Mouse (Mus musculus) ES-E14 (cell line): Measurements from ENCODE around the gene Hnrnpdl. TPM values are rescaled to one million over a fixed set of nuclear protein-coding genes. Genes with fewer than 3 reads are reported as not detected.
A peak's percentile ranks its signal among the peaks of the same experiment; 100 is the strongest.

Experiments used
- DNase-seq: peaks from one replicate; pipeline ENCODE4 v3.0.0-alpha.2; 2013; ENCODE audit warnings: low read depth, low spot score
- H3K27ac ChIP-seq: 2 replicates; pipeline ENCODE4 v1.5.1; 2012; ENCODE audit warnings: low read depth, mild to moderate bottlenecking, low read length, moderate library complexity, mixed read lengths; ENCODE audit not compliant: poor library complexity, insufficient read depth, severe bottlenecking
- H3K36me3 ChIP-seq: 2 replicates; pipeline ENCODE4 v1.6.1; 2012; ENCODE audit warnings: mild to moderate bottlenecking, low read length, moderate library complexity, mixed read lengths; ENCODE audit not compliant: control insufficient read depth, poor library complexity, insufficient read depth, severe bottlenecking
- H3K4me1 ChIP-seq, 2 experiments: fragments of 150-350 bp in 1 of 2; sonication (generic) in 1 of 2; 2 replicates each; pipeline ENCODE4 v1.6.1; 2012; ENCODE audit warnings: low read length in 2 of 2, mild to moderate bottlenecking in 1 of 2, mixed read lengths in 1 of 2; ENCODE audit not compliant: control insufficient read depth in 2 of 2, insufficient read depth in 2 of 2, poor library complexity in 1 of 2
- H3K4me3 ChIP-seq, 2 experiments: fragments of 150-350 bp in 1 of 2; sonication (generic) in 1 of 2; 2 replicates each; pipeline ENCODE4 v1.5.1; 2012; ENCODE audit warnings: low read length in 2 of 2, low read depth in 1 of 2, mild to moderate bottlenecking in 1 of 2, mixed read lengths in 1 of 2; ENCODE audit not compliant: insufficient read depth in 1 of 2, poor library complexity in 1 of 2, severe bottlenecking in 1 of 2
- H3K9ac ChIP-seq: 2 replicates; pipeline ENCODE4 v1.6.1; 2012; ENCODE audit warnings: low read depth, mild to moderate bottlenecking, low read length, mixed read lengths; ENCODE audit not compliant: poor library complexity, insufficient read depth, severe bottlenecking
- H3K9me3 ChIP-seq: fragments of 150-350 bp; sonication (generic); 2 replicates; pipeline ENCODE4 v1.6.1; 2012; ENCODE audit warnings: low read depth, mild to moderate bottlenecking, low read length; ENCODE audit not compliant: control insufficient read depth, insufficient read depth
- CHD2 ChIP-seq: IDR thresholded peaks from 2 replicates; pipeline ENCODE4 v1.6.1; 2014; ENCODE audit warnings: mild to moderate bottlenecking, low read depth, low read length, inconsistent platforms
- HCFC1 ChIP-seq: IDR thresholded peaks from 2 replicates; pipeline ENCODE4 v1.6.1; 2012; ENCODE audit warnings: low read length, inconsistent platforms, borderline replicate concordance; ENCODE audit not compliant: insufficient read depth
- MAFK ChIP-seq: IDR thresholded peaks from 2 replicates; pipeline ENCODE4 v1.6.1; 2014; ENCODE audit warnings: mild to moderate bottlenecking, low read depth, low read length, inconsistent platforms; ENCODE audit not compliant: insufficient read depth
- ZC3H11A ChIP-seq: IDR thresholded peaks from 2 replicates; pipeline ENCODE4 v1.6.1; 2012; ENCODE audit warnings: low read depth, mild to moderate bottlenecking, inconsistent platforms, low read length, borderline replicate concordance
- ZNF384 ChIP-seq: IDR thresholded peaks from 2 replicates; pipeline ENCODE4 v1.6.1; 2012; ENCODE audit warnings: low read depth, low read length, inconsistent platforms
- in situ Hi-C, 2 experiments: fragments of 600-800 bp; cut with MboI; formaldehyde crosslinking; loops; one replicate each; pipeline ENCODE4 v1.15.1; 2025; ENCODE audit warnings: low sequenced_read_pairs in 2 of 2, inconsistent platforms in 1 of 2; ENCODE audit not compliant: unreplicated experiment in 2 of 2
- total RNA-seq: library from RNA; depleted of rRNA; stranded (reverse); fragments of 300-350 nt; gene quantifications from 2 replicates; pipeline ENCODE4 v1.2.3, GENCODE M21; 2012

Hnrnpdl gene
- total RNA-seq, 1 experiment: 177 TPM

GRCm38 (mm10) chr5:100020089-100020488 is 19.4 kb downstream of the Hnrnpdl start:
- Histone ChIP-seq H3K9ac (no peak overlapping the region), H3K27ac (no peak overlapping the region), H3K9me3 (no peaks in the 10 kb centered on the region), H3K4me3 (no peak overlapping the region), H3K4me1 (no peaks in the 10 kb centered on the region), H3K36me3 (no peaks in the 10 kb centered on the region)
- no peak for TF ChIP-seq HCFC1
- no peak for TF ChIP-seq CHD2
- no peak for TF ChIP-seq MAFK
- TF ChIP-seq ZNF384: no peak
- TF ChIP-seq ZC3H11A: no peak
- DNase-seq: no peak
- in situ Hi-C loops: no loop called here

- Histone ChIP-seq H3K9me3 (no peaks in the 10 kb centered on the region), H3K27ac (no peak overlapping the region), H3K36me3 (no peaks in the 10 kb centered on the region), H3K4me1 (no peaks in the 10 kb centered on the region), H3K9ac (no peak overlapping the region), H3K4me3 (no peak overlapping the region)
- no peak for DNase-seq
- in situ Hi-C loops: no loop called here
- no peak for TF ChIP-seq HCFC1
- TF ChIP-seq ZNF384: no peak
- no peak for TF ChIP-seq CHD2
- no peak for TF ChIP-seq ZC3H11A
- no peak for TF ChIP-seq MAFK
Measured at GRCm38 (mm10) chr5:100012599-100012998, 26.9 kb downstream of the Hnrnpdl start.

GRCm38 (mm10) chr5:100008485-100008884 is 31.0 kb downstream of the Hnrnpdl start:
- Histone ChIP-seq H3K4me3 (no peak overlapping the region), H3K36me3 (no peaks in the 10 kb centered on the region), H3K27ac (no peak overlapping the region), H3K9ac (no peak overlapping the region), H3K9me3 (no peaks in the 10 kb centered on the region), H3K4me1 (no peaks in the 10 kb centered on the region)
- DNase-seq: peak; percentile 33
- in situ Hi-C loops: no loop called here
- TF ChIP-seq CHD2 (no peak), MAFK (no peak), HCFC1 (no peak), ZNF384 (no peak), ZC3H11A (no peak)

GRCm38 (mm10) chr5:100007040-100007375 is 32.5 kb downstream of the Hnrnpdl start:
- Histone ChIP-seq H3K9ac (no peak overlapping the region), H3K27ac (no peak overlapping the region), H3K36me3 (no peaks in the 10 kb centered on the region), H3K4me3 (no peak overlapping the region), H3K4me1 (no peaks in the 10 kb centered on the region), H3K9me3 (no peaks in the 10 kb centered on the region)
- TF ChIP-seq MAFK (no peak), CHD2 (no peak), ZNF384 (no peak), ZC3H11A (no peak), HCFC1 (no peak)
- in situ Hi-C loops: no loop called here
- DNase-seq: peak; percentile 82
